Mouse (Mus musculus): ENCODE data around the gene Spata1. TPM values are rescaled to one million over a fixed set of nuclear protein-coding genes. Genes with fewer than 3 reads are reported as not detected.

Gene Spata1
- polyA plus RNA-seq, 1 experiment: 14.4 TPM

- no peaks in the 10 kb centered on the region for H3K4me1 ChIP-seq (ENCODE audit: control insufficient read depth, insufficient read depth, low read length)
- WGBS: 92% methylated on average over 7 of the region's 7 CpGs
- TF ChIP-seq POLR2A (IDR thresholded peaks at IDR 0.05; ENCODE audit: borderline replicate concordance, control insufficient read depth, low read depth, low read length) (no peak), CTCF (IDR thresholded peaks at IDR 0.05; ENCODE audit: control insufficient read depth, insufficient read depth, low read length) (peak; percentile 47; the same call in 1 of the 2 replicates)
- no peak overlapping the region for H3K27ac ChIP-seq (ENCODE audit: control insufficient read depth, insufficient read depth, low read depth, low read length, poor library complexity)
- H3K4me3 ChIP-seq (replicated peaks; ENCODE audit: control insufficient read depth, low read depth, low read length): no peak overlapping the region
Observed at GRCm38 (mm10) chr3:146423710-146424109, 75.8 kb downstream of the Spata1 start.

GRCm38 (mm10) chr3:146421787-146422186 lies 77.8 kb downstream of the Spata1 start:
- TF ChIP-seq CTCF (IDR thresholded peaks at IDR 0.05; ENCODE audit: control insufficient read depth, insufficient read depth, low read length): no peak
- TF ChIP-seq POLR2A (IDR thresholded peaks at IDR 0.05; ENCODE audit: borderline replicate concordance, control insufficient read depth, low read depth, low read length): no peak
- H3K4me3 ChIP-seq (replicated peaks; ENCODE audit: control insufficient read depth, low read depth, low read length): no peak overlapping the region
- H3K4me1 ChIP-seq (ENCODE audit: control insufficient read depth, insufficient read depth, low read length): no peaks in the 10 kb centered on the region
- H3K27ac ChIP-seq (ENCODE audit: control insufficient read depth, insufficient read depth, low read depth, low read length, poor library complexity): no peak overlapping the region
- WGBS: 8% methylated on average over 8 of the region's 8 CpGs

GRCm38 (mm10) chr3:146419992-146420537 lies 79.5 kb downstream of the Spata1 start:
- Histone ChIP-seq H3K4me3 (replicated peaks; ENCODE audit: control insufficient read depth, low read depth, low read length) (no peak overlapping the region), H3K4me1 (ENCODE audit: control insufficient read depth, insufficient read depth, low read length) (no peaks in the 10 kb centered on the region), H3K27ac (ENCODE audit: control insufficient read depth, insufficient read depth, low read depth, low read length, poor library complexity) (no peak overlapping the region)
- TF ChIP-seq CTCF (IDR thresholded peaks at IDR 0.05; ENCODE audit: control insufficient read depth, insufficient read depth, low read length) (no peak), POLR2A (IDR thresholded peaks at IDR 0.05; ENCODE audit: borderline replicate concordance, control insufficient read depth, low read depth, low read length) (no peak)
- WGBS: 88% methylated on average over 15 of the region's 15 CpGs

GRCm38 (mm10) chr3:146419534-146419933 lies 80.0 kb downstream of the Spata1 start:
- no peak overlapping the region for H3K27ac ChIP-seq (ENCODE audit: control insufficient read depth, insufficient read depth, low read depth, low read length, poor library complexity)
- no peak overlapping the region for H3K4me3 ChIP-seq (replicated peaks; ENCODE audit: control insufficient read depth, low read depth, low read length)
- TF ChIP-seq CTCF (IDR thresholded peaks at IDR 0.05; ENCODE audit: control insufficient read depth, insufficient read depth, low read length) (no peak), POLR2A (IDR thresholded peaks at IDR 0.05; ENCODE audit: borderline replicate concordance, control insufficient read depth, low read depth, low read length) (no peak)
- 92% methylated on average over 9 of the region's 9 CpGs for WGBS
- H3K4me1 ChIP-seq (ENCODE audit: control insufficient read depth, insufficient read depth, low read length): no peaks in the 10 kb centered on the region

- WGBS: 52% methylated on average over 7 of the region's 7 CpGs
- no peak overlapping the region for H3K27ac ChIP-seq (ENCODE audit: control insufficient read depth, insufficient read depth, low read depth, low read length, poor library complexity)
- TF ChIP-seq CTCF (IDR thresholded peaks at IDR 0.05; ENCODE audit: control insufficient read depth, insufficient read depth, low read length) (no peak), POLR2A (IDR thresholded peaks at IDR 0.05; ENCODE audit: borderline replicate concordance, control insufficient read depth, low read depth, low read length) (no peak)
- no peaks in the 10 kb centered on the region for H3K4me1 ChIP-seq (ENCODE audit: control insufficient read depth, insufficient read depth, low read length)
- H3K4me3 ChIP-seq (replicated peaks; ENCODE audit: control insufficient read depth, low read depth, low read length): no peak overlapping the region
Observed at GRCm38 (mm10) chr3:146418901-146419300, 80.7 kb downstream of the Spata1 start.

GRCm38 (mm10) chr3:146417873-146418272 lies 81.7 kb downstream of the Spata1 start:
- Histone ChIP-seq H3K4me1 (ENCODE audit: control insufficient read depth, insufficient read depth, low read length) (no peaks in the 10 kb centered on the region), H3K4me3 (replicated peaks; ENCODE audit: control insufficient read depth, low read depth, low read length) (no peak overlapping the region), H3K27ac (ENCODE audit: control insufficient read depth, insufficient read depth, low read depth, low read length, poor library complexity) (no peak overlapping the region)
- 93% methylated on average over 8 of the region's 8 CpGs for WGBS
- TF ChIP-seq POLR2A (IDR thresholded peaks at IDR 0.05; ENCODE audit: borderline replicate concordance, control insufficient read depth, low read depth, low read length) (no peak), CTCF (IDR thresholded peaks at IDR 0.05; ENCODE audit: control insufficient read depth, insufficient read depth, low read length) (no peak)

GRCm38 (mm10) chr3:146414555-146414954 lies 85.0 kb downstream of the Spata1 start:
- H3K4me3 ChIP-seq (replicated peaks; ENCODE audit: control insufficient read depth, low read depth, low read length): no peak overlapping the region
- no peaks in the 10 kb centered on the region for H3K4me1 ChIP-seq (ENCODE audit: control insufficient read depth, insufficient read depth, low read length)
- WGBS: 92% methylated on average over 12 of the region's 12 CpGs
- no peak overlapping the region for H3K27ac ChIP-seq (ENCODE audit: control insufficient read depth, insufficient read depth, low read depth, low read length, poor library complexity)
- TF ChIP-seq CTCF (IDR thresholded peaks at IDR 0.05; ENCODE audit: control insufficient read depth, insufficient read depth, low read length) (no peak), POLR2A (IDR thresholded peaks at IDR 0.05; ENCODE audit: borderline replicate concordance, control insufficient read depth, low read depth, low read length) (no peak)

- H3K4me1 ChIP-seq (ENCODE audit: control insufficient read depth, insufficient read depth, low read length): no peaks in the 10 kb centered on the region
- no peak overlapping the region for H3K27ac ChIP-seq (ENCODE audit: control insufficient read depth, insufficient read depth, low read depth, low read length, poor library complexity)
- no peak overlapping the region for H3K4me3 ChIP-seq (replicated peaks; ENCODE audit: control insufficient read depth, low read depth, low read length)
- WGBS: 75% methylated on average over 4 of the region's 4 CpGs
- no peak for TF ChIP-seq POLR2A (IDR thresholded peaks at IDR 0.05; ENCODE audit: borderline replicate concordance, control insufficient read depth, low read depth, low read length)
- TF ChIP-seq CTCF (IDR thresholded peaks at IDR 0.05; ENCODE audit: control insufficient read depth, insufficient read depth, low read length): no peak
Observed at GRCm38 (mm10) chr3:146413992-146414391, 85.6 kb downstream of the Spata1 start.

GRCm38 (mm10) chr3:146413016-146413415 lies 86.5 kb downstream of the Spata1 start:
- WGBS: 91% methylated on average over 13 of the region's 13 CpGs

More at GRCm38 (mm10) chr3:146413016-146413415, 86.5 kb downstream of the Spata1 start:
- H3K4me1 ChIP-seq (ENCODE audit: control insufficient read depth, insufficient read depth, low read length): no peaks in the 10 kb centered on the region
- TF ChIP-seq CTCF (IDR thresholded peaks at IDR 0.05; ENCODE audit: control insufficient read depth, insufficient read depth, low read length): no peak
- no peak for TF ChIP-seq POLR2A (IDR thresholded peaks at IDR 0.05; ENCODE audit: borderline replicate concordance, control insufficient read depth, low read depth, low read length)
- no peak overlapping the region for H3K27ac ChIP-seq (ENCODE audit: control insufficient read depth, insufficient read depth, low read depth, low read length, poor library complexity)
- no peak overlapping the region for H3K4me3 ChIP-seq (replicated peaks; ENCODE audit: control insufficient read depth, low read depth, low read length)

All from bone marrow, adult 2 months (tissue).